Mouse (Mus musculus): Measurements from ENCODE around the gene Pdia3. TPM values are rescaled to one million over a fixed set of nuclear protein-coding genes. Genes with fewer than 3 reads are reported as not detected.
"Not testable (repeated sequence)": the region's sequence is repeated elsewhere in the genome, so short reads cannot be mapped to it uniquely, and the experiment has no call there.

Gene Pdia3
- polyA plus RNA-seq, 1 experiment from 2014 or later = 322 TPM

DNA sequence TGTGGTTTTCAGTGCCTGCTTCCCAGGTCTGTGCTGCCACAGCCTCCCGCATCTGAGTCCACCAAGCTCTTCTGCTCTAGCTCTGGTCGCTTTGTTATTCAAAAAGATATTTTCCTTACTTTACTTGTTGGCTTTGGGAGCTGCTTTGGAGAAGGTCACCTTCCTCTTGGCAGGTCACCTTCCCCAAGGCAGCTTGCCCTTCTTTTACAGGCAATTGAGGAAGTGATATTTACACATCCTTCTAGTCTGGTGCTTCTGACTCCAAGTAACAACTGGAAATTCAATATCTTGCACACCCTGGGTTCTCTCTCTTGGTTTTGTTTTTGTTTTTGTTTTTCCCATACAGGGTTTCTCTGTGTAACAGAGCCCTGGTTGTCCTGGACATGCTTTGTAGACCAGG is 70.8 kb downstream of the Pdia3 start:
- H3K4me1 ChIP-seq; H3K27me3 ChIP-seq; H3K4me2 ChIP-seq (replicated peaks); H3K4me3 ChIP-seq; H3K9ac ChIP-seq (replicated peaks); ATAC-seq (replicated peaks); H3K36me3 ChIP-seq; H3K27ac ChIP-seq (replicated peaks); H3K9me3 ChIP-seq: not testable (repeated sequence)
- 77% methylated on average over 2 of the region's 2 CpGs for WGBS

Small RNAs within 50 kb of the gene (microRNA-seq; reads per million reads assigned to microRNA genes)
- gene Gm22953 = not detected

Other genes starting within 250 kb of the Pdia3 start
- 63.3 and 70.2 TPM in 2 replicates for gene Tubgcp4, start 243.1 kb upstream of the Pdia3 start, polyA plus RNA-seq (2015; fragmentation: Nextera tagmentation; extraction: Ambion mirVana)
- gene Zscan29, start 242.7 kb upstream of the Pdia3 start, polyA plus RNA-seq (2015; fragmentation: Nextera tagmentation; extraction: Ambion mirVana) = 10.4 and 10.7 TPM in 2 replicates
- 186 and 197 TPM in 2 replicates for gene Trp53bp1, start 142.4 kb upstream of the Pdia3 start, polyA plus RNA-seq (2015; fragmentation: Nextera tagmentation; extraction: Ambion mirVana)
- gene Map1a, start 124.2 kb upstream of the Pdia3 start, polyA plus RNA-seq (2015; fragmentation: Nextera tagmentation; extraction: Ambion mirVana) = 9.4 and 13.9 TPM in 2 replicates
- gene Ppip5k1, start 58.4 kb upstream of the Pdia3 start, polyA plus RNA-seq (2015; fragmentation: Nextera tagmentation; extraction: Ambion mirVana) = 13.8 and 16.6 TPM in 2 replicates
- gene Ckmt1, start 56.1 kb upstream of the Pdia3 start, polyA plus RNA-seq (2015; fragmentation: Nextera tagmentation; extraction: Ambion mirVana) = 23.8 and 25.1 TPM in 2 replicates
- 0.03 TPM in 1 of 2 replicates, not detected in the other for gene Strc, start 26.6 kb upstream of the Pdia3 start, polyA plus RNA-seq (2015; fragmentation: Nextera tagmentation; extraction: Ambion mirVana)
- 3.8 and 4.2 TPM in 2 replicates for gene Catsper2, start within 50 bp of the Pdia3 start, polyA plus RNA-seq (2015; fragmentation: Nextera tagmentation; extraction: Ambion mirVana)
- gene Ell3, start 30.5 kb downstream of the Pdia3 start, polyA plus RNA-seq (2015; fragmentation: Nextera tagmentation; extraction: Ambion mirVana) = 1.8 and 1.9 TPM in 2 replicates
- 330 and 368 TPM in 2 replicates for gene Serf2, start 35.4 kb downstream of the Pdia3 start, polyA plus RNA-seq (2015; fragmentation: Nextera tagmentation; extraction: Ambion mirVana)
- 112 TPM in 2 replicates for gene Hypk, start 39.5 kb downstream of the Pdia3 start, polyA plus RNA-seq (2015; fragmentation: Nextera tagmentation; extraction: Ambion mirVana)
- gene Serinc4, start 43.0 kb downstream of the Pdia3 start, polyA plus RNA-seq (2015; fragmentation: Nextera tagmentation; extraction: Ambion mirVana) = 1.3 and 1.6 TPM in 2 replicates
- gene Mfap1b, start 60.3 kb downstream of the Pdia3 start, polyA plus RNA-seq (2015; fragmentation: Nextera tagmentation; extraction: Ambion mirVana) = 69.9 and 73.1 TPM in 2 replicates
- gene Mfap1a, start 92.9 kb downstream of the Pdia3 start, polyA plus RNA-seq (2015; fragmentation: Nextera tagmentation; extraction: Ambion mirVana) = 32.5 and 34.5 TPM in 2 replicates
- 7.2 and 8.2 TPM in 2 replicates for gene Wdr76, start 92.9 kb downstream of the Pdia3 start, polyA plus RNA-seq (2015; fragmentation: Nextera tagmentation; extraction: Ambion mirVana)